Mouse (Mus musculus) liver, postnatal 0 days (tissue): ENCODE measurements at regions not wholly inside any gene's neighbourhood (a gene's known extent, or its start where the extent isn't known, plus 50 kb on each side); places are given as distances from the start of the nearest gene placed in this dataset.
A peak's percentile ranks its signal among the peaks of the same experiment; 100 is the strongest.

ENCODE experiments used
- CTCF ChIP-seq: sonication (generic); IDR thresholded peaks from 2 replicates; pipeline ENCODE4 v1.5.1; 2016; ENCODE audit warnings: antibody characterized with exemption, low read depth
- EP300 ChIP-seq: IDR thresholded peaks from 2 replicates; pipeline ENCODE4 v1.6.1; 2016; ENCODE audit warnings: antibody characterized with exemption, low read depth, mild to moderate bottlenecking

- no peak for TF ChIP-seq EP300
- TF ChIP-seq CTCF, result peak; percentile 19; the same call in 1 of the 2 replicates
These were observed 840.0 kb upstream of the Cldn34c4 start for GRCm38 (mm10) chrX:128576269-128576871.
